10 mouse cellular contexts compared by ENCODE assay signal in the genomic region with DNA sequence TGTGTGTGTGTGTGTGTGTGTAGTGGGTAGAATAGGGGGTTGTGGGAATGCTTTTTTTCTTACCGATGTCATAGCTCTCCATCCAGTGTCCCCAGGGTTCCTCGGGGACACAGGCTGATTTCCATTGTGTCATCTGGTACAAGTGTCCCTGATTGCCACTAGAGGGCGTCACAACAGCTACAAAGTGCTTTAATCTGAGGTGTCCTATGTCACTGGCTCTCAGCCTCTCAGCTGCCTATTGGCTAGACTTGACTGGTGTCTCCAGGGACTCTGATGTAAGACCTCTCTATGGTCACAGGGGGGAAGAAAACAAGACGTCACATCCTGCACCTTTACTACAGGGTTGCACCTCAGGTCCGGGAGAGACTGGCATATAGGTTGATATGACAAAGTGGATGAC.
DNase-seq lines count a peak whose midpoint lies in the region; ATAC-seq and TF ChIP-seq lines count a peak whose summit lies in the region.
"Had no signal": no experiment of that assay in that cellular context is flagged by ENCODE, and none has a peak within 500 bp of the region (broad histone marks: within the 10 kb centered on the region; RNA-seq: fewer than 3 reads in every experiment).

No protein-coding gene starts in this region.

- no peak overlapping the region for H3K4me2 ChIP-seq in liver, embryonic 11.5 days
- H3K4me2 ChIP-seq in liver, embryonic 12.5 days = no peak overlapping the region
- H3K4me2 ChIP-seq: limb, embryonic 12.5 days had no signal

- ATAC-seq in liver, embryonic 11.5 days (replicated peaks; ENCODE audit: low FRiP score) = peak; percentile 29; the same call in 1 of the 2 replicates
- ATAC-seq in liver, embryonic 12.5 days = no peak

- WGBS in liver, embryonic 11.5 days = 57% methylated on average over 5 of the region's 5 CpGs
- WGBS in liver, embryonic 12.5 days (ENCODE audit: insufficient replicate concordance) = 57% methylated on average over 5 of the region's 5 CpGs

- no peak overlapping the region for H3K27ac ChIP-seq in liver, embryonic 11.5 days (ENCODE audit: low read depth, low read length)
- H3K27ac ChIP-seq in liver, embryonic 12.5 days = no peak overlapping the region
- H3K27ac ChIP-seq: limb, embryonic 12.5 days had no signal

- TF ChIP-seq CTCF in brain, embryonic 14.5 days (IDR thresholded peaks at IDR 0.05; ENCODE audit: borderline replicate concordance, extremely low read depth, insufficient read depth, insufficient read length) = peak; percentile 41; the same call in 1 of the 2 replicates

- no peak overlapping the region for H3K9ac ChIP-seq in liver, embryonic 11.5 days (ENCODE audit: low read depth, low read length)
- H3K9ac ChIP-seq in liver, embryonic 12.5 days = no peak overlapping the region
- H3K9ac ChIP-seq: limb, embryonic 12.5 days had no signal

- intact Hi-C loops in left cerebral cortex, postnatal 36 days (cut with DNase I) = no loop called here

- no peak for TF ChIP-seq POLR2A in brain, embryonic 14.5 days (IDR thresholded peaks at IDR 0.05; ENCODE audit: borderline replicate concordance, extremely low read depth, insufficient read depth, insufficient read length, poor library complexity, severe bottlenecking)

- no peaks in the 10 kb centered on the region for H3K9me3 ChIP-seq in liver, embryonic 11.5 days (ENCODE audit: control insufficient read depth, low read length)
- no peaks in the 10 kb centered on the region for H3K9me3 ChIP-seq in liver, embryonic 12.5 days (replicated peaks)
- H3K9me3 ChIP-seq: limb, embryonic 12.5 days had no signal

- peak; percentile 3 for DNase-seq in adrenal gland, adult 2 months
- DNase-seq in adrenal gland, adult 18-20 months (ENCODE audit: low spot score in 2 of 2) = no peak
- no peak for DNase-seq in liver, embryonic 11.5 days (ENCODE audit: low spot score)
- no peak for DNase-seq in brain, embryonic 14.5 days (ENCODE audit: low read depth)
- DNase-seq in retina, embryonic 14.5 days (ENCODE audit: low spot score) = peak; percentile 61
- DNase-seq in testis, postnatal 10 days (ENCODE audit: low spot score) = no peak
- no peak for DNase-seq in left cerebral cortex, postnatal 36 days (ENCODE audit: low spot score in 2 of 2)
- DNase-seq: heart, postnatal 14 days had no signal

- no peaks in the 10 kb centered on the region for H3K27me3 ChIP-seq in liver, embryonic 11.5 days (replicated peaks; ENCODE audit: control insufficient read depth, insufficient read depth, low read length)
- no peaks in the 10 kb centered on the region for H3K27me3 ChIP-seq in liver, embryonic 12.5 days (replicated peaks)
- H3K27me3 ChIP-seq: limb, embryonic 12.5 days had no signal

- H3K4me3 ChIP-seq in liver, embryonic 11.5 days (ENCODE audit: low read depth, low read length) = no peak overlapping the region
- no peak overlapping the region for H3K4me3 ChIP-seq in liver, embryonic 12.5 days
- H3K4me3 ChIP-seq: limb, embryonic 12.5 days had no signal

- H3K4me1 ChIP-seq in liver, embryonic 11.5 days (replicated peaks; ENCODE audit: control insufficient read depth, insufficient read depth, low read length) = no peaks in the 10 kb centered on the region; the same call in 1 of the 2 replicates
- H3K4me1 ChIP-seq in liver, embryonic 12.5 days = 0 out of 2 replicates have a peak, but pooled peaks cover 5% of the 10 kb centered on the region
- H3K4me1 ChIP-seq: limb, embryonic 12.5 days had no signal

- H3K36me3 ChIP-seq in liver, embryonic 11.5 days (ENCODE audit: control insufficient read depth, insufficient read depth, low read length) = no peaks in the 10 kb centered on the region
- H3K36me3 ChIP-seq in liver, embryonic 12.5 days = no peaks in the 10 kb centered on the region
- H3K36me3 ChIP-seq: limb, embryonic 12.5 days had no signal

Comparison
In these comparisons a context has a peak if more than half of its experiments do, and no peak if none do; other contexts are left out.
1. DNase-seq: peak in adrenal gland, adult 2 months (single experiment) and retina, embryonic 14.5 days (single experiment); none in adrenal gland, adult 18-20 months (0 of 2), liver, embryonic 11.5 days (single experiment), brain, embryonic 14.5 days (single experiment), testis, postnatal 10 days (single experiment) and left cerebral cortex, postnatal 36 days (0 of 2).